Mouse (Mus musculus) lung, adult 2 months (tissue): ENCODE measurements around the gene Coq5.

Experiments
- CTCF ChIP-seq: fragments of 200-500 bp; IDR thresholded peaks from 2 replicates; pipeline ENCODE4 v1.5.1; 2011; ENCODE audit warnings: mild to moderate bottlenecking, low read length, control low read depth; ENCODE audit not compliant: insufficient read depth
- POLR2A ChIP-seq: fragments of 200-500 bp; IDR thresholded peaks from 2 replicates; pipeline ENCODE4 v1.6.1; 2011; ENCODE audit warnings: low read depth, mild to moderate bottlenecking, control low read depth, low read length, borderline replicate concordance; ENCODE audit errors: extremely low read depth

GRCm38 (mm10) chr5:115316968-115317644, 37.6 kb downstream of the Coq5 start:
- TF ChIP-seq CTCF (no peak), POLR2A (no peak)
